Mouse (Mus musculus): ENCODE results near the gene Ruvbl1.

Gene Ruvbl1

GRCm38 (mm10) chr6:88485378-88485777 lies 20.2 kb downstream of the Ruvbl1 start:
- peaks cover 97% of the 10 kb centered on the region for H3K36me3 ChIP-seq (ENCODE audit: insufficient read depth, low read length)
- no peaks in the 10 kb centered on the region for H3K9me3 ChIP-seq (ENCODE audit: low read length)
- TF ChIP-seq NANOG (IDR thresholded peaks at IDR 0.05; ENCODE audit: borderline replicate concordance, low read length) (no peak), CTCF (conservative IDR thresholded peaks at IDR 0.05; ENCODE audit: low read length) (no peak), POU5F1 (IDR thresholded peaks at IDR 0.05; ENCODE audit: borderline replicate concordance, low read length) (no peak)
- H3K4me1 ChIP-seq (replicated peaks; ENCODE audit: low read depth, low read length) = peaks cover 85% of the 10 kb centered on the region
- no peak overlapping the region for H3K4me3 ChIP-seq (replicated peaks; ENCODE audit: low read length)
- H3K27me3 ChIP-seq (ENCODE audit: insufficient read depth, low read length) = no peaks in the 10 kb centered on the region

- Histone ChIP-seq H3K36me3 (ENCODE audit: insufficient read depth, low read length) (peaks cover 97% of the 10 kb centered on the region), H3K4me1 (replicated peaks; ENCODE audit: low read depth, low read length) (peaks cover 69% of the 10 kb centered on the region), H3K27me3 (ENCODE audit: insufficient read depth, low read length) (no peaks in the 10 kb centered on the region), H3K4me3 (replicated peaks; ENCODE audit: low read length) (no peak overlapping the region), H3K9me3 (ENCODE audit: low read length) (no peaks in the 10 kb centered on the region)
- TF ChIP-seq POU5F1 (IDR thresholded peaks at IDR 0.05; ENCODE audit: borderline replicate concordance, low read length) = no peak
- TF ChIP-seq NANOG (IDR thresholded peaks at IDR 0.05; ENCODE audit: borderline replicate concordance, low read length) = no peak
- no peak for TF ChIP-seq CTCF (conservative IDR thresholded peaks at IDR 0.05; ENCODE audit: low read length)
Observed at GRCm38 (mm10) chr6:88486893-88487292, 21.7 kb downstream of the Ruvbl1 start.

- Histone ChIP-seq H3K4me1 (replicated peaks; ENCODE audit: low read depth, low read length) (peaks cover 48% of the 10 kb centered on the region), H3K4me3 (replicated peaks; ENCODE audit: low read length) (no peak overlapping the region), H3K9me3 (ENCODE audit: low read length) (no peaks in the 10 kb centered on the region), H3K27me3 (ENCODE audit: insufficient read depth, low read length) (no peaks in the 10 kb centered on the region), H3K36me3 (ENCODE audit: insufficient read depth, low read length) (peaks cover 98% of the 10 kb centered on the region)
- no peak for TF ChIP-seq POU5F1 (IDR thresholded peaks at IDR 0.05; ENCODE audit: borderline replicate concordance, low read length)
- no peak for TF ChIP-seq CTCF (conservative IDR thresholded peaks at IDR 0.05; ENCODE audit: low read length)
- TF ChIP-seq NANOG (IDR thresholded peaks at IDR 0.05; ENCODE audit: borderline replicate concordance, low read length) = no peak
Observed at GRCm38 (mm10) chr6:88489026-88489425, 23.8 kb downstream of the Ruvbl1 start.

- Histone ChIP-seq H3K9me3 (ENCODE audit: low read length) (no peaks in the 10 kb centered on the region), H3K4me3 (replicated peaks; ENCODE audit: low read length) (no peak overlapping the region), H3K4me1 (replicated peaks; ENCODE audit: low read depth, low read length) (peaks cover 40% of the 10 kb centered on the region), H3K36me3 (ENCODE audit: insufficient read depth, low read length) (peaks cover 93% of the 10 kb centered on the region), H3K27me3 (ENCODE audit: insufficient read depth, low read length) (no peaks in the 10 kb centered on the region)
- TF ChIP-seq CTCF (conservative IDR thresholded peaks at IDR 0.05; ENCODE audit: low read length) (no peak), NANOG (IDR thresholded peaks at IDR 0.05; ENCODE audit: borderline replicate concordance, low read length) (no peak), POU5F1 (IDR thresholded peaks at IDR 0.05; ENCODE audit: borderline replicate concordance, low read length) (no peak)
Observed at GRCm38 (mm10) chr6:88489834-88490233, 24.6 kb downstream of the Ruvbl1 start.

- Histone ChIP-seq H3K9me3 (ENCODE audit: low read length) (no peaks in the 10 kb centered on the region), H3K36me3 (ENCODE audit: insufficient read depth, low read length) (peaks cover 89% of the 10 kb centered on the region), H3K27me3 (ENCODE audit: insufficient read depth, low read length) (no peaks in the 10 kb centered on the region), H3K4me3 (replicated peaks; ENCODE audit: low read length) (no peak overlapping the region), H3K4me1 (replicated peaks; ENCODE audit: low read depth, low read length) (peaks cover 30% of the 10 kb centered on the region)
- TF ChIP-seq NANOG (IDR thresholded peaks at IDR 0.05; ENCODE audit: borderline replicate concordance, low read length) (no peak), CTCF (conservative IDR thresholded peaks at IDR 0.05; ENCODE audit: low read length) (no peak), POU5F1 (IDR thresholded peaks at IDR 0.05; ENCODE audit: borderline replicate concordance, low read length) (no peak)
Observed at GRCm38 (mm10) chr6:88490629-88491354, 25.6 kb downstream of the Ruvbl1 start.

GRCm38 (mm10) chr6:88493712-88494111 lies 28.5 kb downstream of the Ruvbl1 start:
- Histone ChIP-seq H3K36me3 (ENCODE audit: insufficient read depth, low read length) (peaks cover 89% of the 10 kb centered on the region), H3K9me3 (ENCODE audit: low read length) (no peaks in the 10 kb centered on the region), H3K4me3 (replicated peaks; ENCODE audit: low read length) (no peak overlapping the region), H3K4me1 (replicated peaks; ENCODE audit: low read depth, low read length) (peaks cover 18% of the 10 kb centered on the region), H3K27me3 (ENCODE audit: insufficient read depth, low read length) (no peaks in the 10 kb centered on the region)
- TF ChIP-seq CTCF (conservative IDR thresholded peaks at IDR 0.05; ENCODE audit: low read length) (no peak), POU5F1 (IDR thresholded peaks at IDR 0.05; ENCODE audit: borderline replicate concordance, low read length) (no peak), NANOG (IDR thresholded peaks at IDR 0.05; ENCODE audit: borderline replicate concordance, low read length) (no peak)

- Histone ChIP-seq H3K4me3 (replicated peaks; ENCODE audit: low read length) (peak overlapping the region; percentile 81), H3K27me3 (ENCODE audit: insufficient read depth, low read length) (peaks cover 6% of the 10 kb centered on the region), H3K36me3 (ENCODE audit: insufficient read depth, low read length) (peaks cover 73% of the 10 kb centered on the region), H3K9me3 (ENCODE audit: low read length) (no peaks in the 10 kb centered on the region), H3K4me1 (replicated peaks; ENCODE audit: low read depth, low read length) (peaks cover 38% of the 10 kb centered on the region)
- TF ChIP-seq POU5F1 (IDR thresholded peaks at IDR 0.05; ENCODE audit: borderline replicate concordance, low read length) (no peak), CTCF (conservative IDR thresholded peaks at IDR 0.05; ENCODE audit: low read length) (no peak), NANOG (IDR thresholded peaks at IDR 0.05; ENCODE audit: borderline replicate concordance, low read length) (no peak)
Observed at GRCm38 (mm10) chr6:88499481-88500404, 34.5 kb downstream of the Ruvbl1 start.

GRCm38 (mm10) chr6:88500405-88500767 lies 35.2 kb downstream of the Ruvbl1 start:
- TF ChIP-seq CTCF (conservative IDR thresholded peaks at IDR 0.05; ENCODE audit: low read length) (peak; percentile 42), NANOG (IDR thresholded peaks at IDR 0.05; ENCODE audit: borderline replicate concordance, low read length) (no peak), POU5F1 (IDR thresholded peaks at IDR 0.05; ENCODE audit: borderline replicate concordance, low read length) (no peak)
- Histone ChIP-seq H3K9me3 (ENCODE audit: low read length) (no peaks in the 10 kb centered on the region), H3K4me3 (replicated peaks; ENCODE audit: low read length) (peak overlapping the region; percentile 81), H3K36me3 (ENCODE audit: insufficient read depth, low read length) (peaks cover 78% of the 10 kb centered on the region), H3K27me3 (ENCODE audit: insufficient read depth, low read length) (peaks cover 6% of the 10 kb centered on the region), H3K4me1 (replicated peaks; ENCODE audit: low read depth, low read length) (peaks cover 38% of the 10 kb centered on the region)

All from E14TG2a.4 (cell line).